ENCODE assay signal across 8 mouse cellular contexts in genomic region chr19:26607551-26608433, GRCm38 (mm10). TPM values are rescaled to one million over a fixed set of nuclear protein-coding genes. Genes with fewer than 3 reads are reported as not detected.
DNase-seq lines count a peak whose midpoint lies in the region; ATAC-seq and TF ChIP-seq lines count a peak whose summit lies in the region.

No protein-coding gene starts in this region.

- H3K4me1 ChIP-seq in embryonic fibroblast, embryonic 13.5 days (ENCODE audit: control insufficient read depth, insufficient read depth, low read length) = no peaks in the 10 kb centered on the region
- peaks cover 0 to 16% of the 10 kb centered on the region in 2 experiments; a peak in 2 of 4 replicates for H3K4me1 ChIP-seq in heart, embryonic 14.5 days (ENCODE audit: control insufficient read depth in 2 of 2, insufficient read depth in 2 of 2, low read length in 2 of 2)
- peaks cover 3% of the 10 kb centered on the region; the same call in 1 of the 2 replicates for H3K4me1 ChIP-seq in lung, adult 2 months (ENCODE audit: control insufficient read depth, insufficient read depth, low read length)

- H3K27me3 ChIP-seq in heart, embryonic 14.5 days (ENCODE audit: control insufficient read depth, insufficient read depth, low read length) = no peaks in the 10 kb centered on the region

- peak; percentile 39 for DNase-seq in CD4-positive helper T cell, adult 2 months (ENCODE audit: low read depth, low spot score)
- peak; percentile 56 for DNase-seq in Muller cell, postnatal 12 days (ENCODE audit: inconsistent ontology term)
- peak; percentile 64 to 74 for DNase-seq in kidney, postnatal 36 days
- DNase-seq in lung, adult 2 months = no peak
- peak; percentile 61 for DNase-seq in right cerebral cortex, postnatal 25 days
- no peak for DNase-seq in spleen, adult 12 weeks (ENCODE audit: low spot score)

- H3K4me2 ChIP-seq in heart, embryonic 14.5 days (ENCODE audit: low read length) = peak overlapping the region; percentile 99

- H3K36me3 ChIP-seq in heart, embryonic 14.5 days (ENCODE audit: control insufficient read depth, insufficient read depth, low read length) = no peaks in the 10 kb centered on the region

- no peak for TF ChIP-seq CTCF in embryonic fibroblast, embryonic 13.5 days (IDR thresholded peaks at IDR 0.05; ENCODE audit: borderline replicate concordance, insufficient read depth, low read length)
- TF ChIP-seq CTCF in lung, adult 2 months (IDR thresholded peaks at IDR 0.05; ENCODE audit: insufficient read depth, low read length) = no peak

- no peaks in the 10 kb centered on the region for H3K9me3 ChIP-seq in heart, embryonic 14.5 days (ENCODE audit: control insufficient read depth, low read length)

- WGBS in heart, embryonic 14.5 days = 2% methylated on average over 39 of the region's 39 CpGs
- WGBS in lung, adult 2 months = 1% methylated on average over 39 of the region's 39 CpGs

- H3K27ac ChIP-seq in embryonic fibroblast, embryonic 13.5 days (ENCODE audit: insufficient read depth, low read length) = no peak overlapping the region
- H3K27ac ChIP-seq in heart, embryonic 14.5 days (replicated peaks in 1 of 2; ENCODE audit: control insufficient read depth in 1 of 2, insufficient read depth in 1 of 2, low read depth in 2 of 2, low read length in 2 of 2) = peak overlapping the region; percentile 46 to 98; a peak in 3 of 4 replicates

- peak overlapping the region; percentile 75 for H3K9ac ChIP-seq in heart, embryonic 14.5 days (ENCODE audit: low read length)

- H3K4me3 ChIP-seq in embryonic fibroblast, embryonic 13.5 days (ENCODE audit: insufficient read depth, low read length) = peak overlapping the region; percentile 71
- H3K4me3 ChIP-seq in heart, embryonic 14.5 days (ENCODE audit: control insufficient read depth in 1 of 2, insufficient read depth in 1 of 2, low read depth in 1 of 2, low read length in 2 of 2) = peak overlapping the region; percentile 63 to 66
- peak overlapping the region; percentile 81 for H3K4me3 ChIP-seq in lung, adult 2 months (replicated peaks; ENCODE audit: extremely low read depth, low read depth, low read length)

- no peak for TF ChIP-seq POLR2A in embryonic fibroblast, embryonic 13.5 days (IDR thresholded peaks at IDR 0.05; ENCODE audit: low read depth, low read length)
- no peak for TF ChIP-seq POLR2A in lung, adult 2 months (IDR thresholded peaks at IDR 0.05; ENCODE audit: borderline replicate concordance, extremely low read depth, low read depth, low read length)

- no peak for ATAC-seq in heart, embryonic 14.5 days (ENCODE audit: insufficient number of reproducible peaks, insufficient read depth, low FRiP score, low read depth)

RNA-seq across cellular contexts. Expression of gene Smarca2, which starts 2.9 kb away (rescaled TPM):
- polyA plus RNA-seq in embryonic fibroblast, embryonic 13.5 days (2011; ENCODE audit: insufficient read length, low read depth, missing spikeins) = 48.0 and 84.6 TPM in 2 replicates
- polyA plus RNA-seq in heart, embryonic 14.5 days (2014; fragmentation: Nextera tagmentation; extraction: Ambion mirVana) = 32.3 and 36.1 TPM in 2 replicates
- polyA plus RNA-seq in lung, adult 2 months (2012; rRNA removed) = 69.7 and 78.9 TPM in 2 replicates

Comparison
In these comparisons a context has a peak if more than half of its experiments do, and no peak if none do; other contexts are left out.
1. DNase-seq: peak in CD4-positive helper T cell, adult 2 months (single experiment), Muller cell, postnatal 12 days (single experiment), kidney, postnatal 36 days (2 of 2) and right cerebral cortex, postnatal 25 days (single experiment); none in lung, adult 2 months (single experiment) and spleen, adult 12 weeks (single experiment).
2. Peak in every context shown above with its lines, with median percentiles within 50 percentile points of each other: H3K4me3 ChIP-seq.